Mouse (Mus musculus): ENCODE measurements around the gene Lrp5. TPM values are rescaled to one million over a fixed set of nuclear protein-coding genes. Genes with fewer than 3 reads are reported as not detected.
"Not testable (repeated sequence)": the region's sequence is repeated elsewhere in the genome, so short reads cannot be mapped to it uniquely, and the experiment has no call there.

Lrp5 gene
- polyA plus RNA-seq, 1 experiment from 2014 or later: 1.8 TPM

GRCm38 (mm10) chr19:3612534-3613273 is 73.7 kb downstream of the Lrp5 start:
- no peak overlapping the region for H3K4me2 ChIP-seq (replicated peaks)
- WGBS: 92% methylated on average over 4 of the region's 4 CpGs
- H3K9me3 ChIP-seq (ENCODE audit: control insufficient read depth, low read length): no peaks in the 10 kb centered on the region
- no peak overlapping the region for H3K4me3 ChIP-seq (replicated peaks; ENCODE audit: low read length)
- H3K27ac ChIP-seq: no peak overlapping the region
- H3K9ac ChIP-seq: no peak overlapping the region
- no peaks in the 10 kb centered on the region for H3K4me1 ChIP-seq (replicated peaks; ENCODE audit: control insufficient read depth, insufficient read depth, low read length)
- peaks cover 23% of the 10 kb centered on the region for H3K36me3 ChIP-seq (replicated peaks; ENCODE audit: control insufficient read depth, insufficient read depth)
- ATAC-seq (ENCODE audit: low FRiP score) (no peak), DNase-seq (ENCODE audit: low spot score) (no peak)
- H3K27me3 ChIP-seq (ENCODE audit: control insufficient read depth, insufficient read depth, low read length): no peaks in the 10 kb centered on the region

- 88% methylated on average over 8 of the region's 8 CpGs for WGBS
- Histone ChIP-seq H3K27ac (no peak overlapping the region), H3K36me3 (replicated peaks; ENCODE audit: control insufficient read depth, insufficient read depth) (peaks cover 23% of the 10 kb centered on the region), H3K4me2 (replicated peaks) (no peak overlapping the region), H3K4me3 (replicated peaks; ENCODE audit: low read length) (no peak overlapping the region), H3K27me3 (ENCODE audit: control insufficient read depth, insufficient read depth, low read length) (no peaks in the 10 kb centered on the region), H3K9me3 (ENCODE audit: control insufficient read depth, low read length) (no peaks in the 10 kb centered on the region), H3K4me1 (replicated peaks; ENCODE audit: control insufficient read depth, insufficient read depth, low read length) (no peaks in the 10 kb centered on the region), H3K9ac (no peak overlapping the region)
- DNase-seq (ENCODE audit: low spot score) (no peak), ATAC-seq (ENCODE audit: low FRiP score) (no peak)
Observed at GRCm38 (mm10) chr19:3611730-3612129, 74.6 kb downstream of the Lrp5 start.

- H3K4me3 ChIP-seq (replicated peaks; ENCODE audit: low read length): no peak overlapping the region
- no peak for DNase-seq (ENCODE audit: low spot score)
- 100% methylated on average over 2 of the region's 2 CpGs for WGBS
- no peak overlapping the region for H3K9ac ChIP-seq
- peaks cover 23% of the 10 kb centered on the region for H3K36me3 ChIP-seq (replicated peaks; ENCODE audit: control insufficient read depth, insufficient read depth)
- no peaks in the 10 kb centered on the region for H3K9me3 ChIP-seq (ENCODE audit: control insufficient read depth, low read length)
- no peaks in the 10 kb centered on the region for H3K27me3 ChIP-seq (ENCODE audit: control insufficient read depth, insufficient read depth, low read length)
- ATAC-seq (ENCODE audit: low FRiP score): no peak
- H3K4me2 ChIP-seq (replicated peaks): no peak overlapping the region
- H3K4me1 ChIP-seq (replicated peaks; ENCODE audit: control insufficient read depth, insufficient read depth, low read length): no peaks in the 10 kb centered on the region
- H3K27ac ChIP-seq: no peak overlapping the region
Observed at GRCm38 (mm10) chr19:3610886-3611285, 75.5 kb downstream of the Lrp5 start.

GRCm38 (mm10) chr19:3609826-3610225 is 76.5 kb downstream of the Lrp5 start:
- Histone ChIP-seq H3K4me1 (replicated peaks; ENCODE audit: control insufficient read depth, insufficient read depth, low read length) (no peaks in the 10 kb centered on the region), H3K27ac (no peak overlapping the region), H3K4me3 (replicated peaks; ENCODE audit: low read length) (no peak overlapping the region), H3K9ac (no peak overlapping the region), H3K4me2 (replicated peaks) (no peak overlapping the region), H3K36me3 (replicated peaks; ENCODE audit: control insufficient read depth, insufficient read depth) (peaks cover 17% of the 10 kb centered on the region), H3K9me3 (ENCODE audit: control insufficient read depth, low read length) (no peaks in the 10 kb centered on the region), H3K27me3 (ENCODE audit: control insufficient read depth, insufficient read depth, low read length) (no peaks in the 10 kb centered on the region)
- 89% methylated on average over 10 of the region's 10 CpGs for WGBS
- ATAC-seq (ENCODE audit: low FRiP score) (no peak), DNase-seq (ENCODE audit: low spot score) (no peak)

GRCm38 (mm10) chr19:3594316-3594715 is 92.0 kb downstream of the Lrp5 start:
- peaks cover 21% of the 10 kb centered on the region for H3K36me3 ChIP-seq (replicated peaks; ENCODE audit: control insufficient read depth, insufficient read depth)
- H3K4me1 ChIP-seq (replicated peaks; ENCODE audit: control insufficient read depth, insufficient read depth, low read length): no peaks in the 10 kb centered on the region
- H3K4me3 ChIP-seq (replicated peaks; ENCODE audit: low read length): no peak overlapping the region
- no peaks in the 10 kb centered on the region for H3K9me3 ChIP-seq (ENCODE audit: control insufficient read depth, low read length)
- no peaks in the 10 kb centered on the region for H3K27me3 ChIP-seq (ENCODE audit: control insufficient read depth, insufficient read depth, low read length)
- H3K27ac ChIP-seq: no peak overlapping the region
- ATAC-seq (ENCODE audit: low FRiP score) (no peak), DNase-seq (ENCODE audit: low spot score) (no peak)
- no peak overlapping the region for H3K9ac ChIP-seq
- WGBS: 91% methylated on average over 5 of the region's 5 CpGs
- no peak overlapping the region for H3K4me2 ChIP-seq (replicated peaks)

- 90% methylated on average over 7 of the region's 7 CpGs for WGBS
- Histone ChIP-seq H3K9ac (no peak overlapping the region), H3K27ac (no peak overlapping the region), H3K36me3 (replicated peaks; ENCODE audit: control insufficient read depth, insufficient read depth) (peaks cover 21% of the 10 kb centered on the region), H3K4me2 (replicated peaks) (no peak overlapping the region), H3K4me1 (replicated peaks; ENCODE audit: control insufficient read depth, insufficient read depth, low read length) (no peaks in the 10 kb centered on the region), H3K4me3 (replicated peaks; ENCODE audit: low read length) (no peak overlapping the region), H3K27me3 (ENCODE audit: control insufficient read depth, insufficient read depth, low read length) (no peaks in the 10 kb centered on the region), H3K9me3 (ENCODE audit: control insufficient read depth, low read length) (no peaks in the 10 kb centered on the region)
- DNase-seq (ENCODE audit: low spot score) (no peak), ATAC-seq (ENCODE audit: low FRiP score) (no peak)
Observed at GRCm38 (mm10) chr19:3593379-3594055, 92.8 kb downstream of the Lrp5 start.

GRCm38 (mm10) chr19:3589968-3590367 is 96.4 kb downstream of the Lrp5 start:
- no peaks in the 10 kb centered on the region for H3K9me3 ChIP-seq (ENCODE audit: control insufficient read depth, low read length)
- H3K9ac ChIP-seq: no peak overlapping the region
- WGBS: 96% methylated on average over 4 of the region's 4 CpGs
- no peaks in the 10 kb centered on the region for H3K27me3 ChIP-seq (ENCODE audit: control insufficient read depth, insufficient read depth, low read length)
- DNase-seq (ENCODE audit: low spot score) (no peak), ATAC-seq (ENCODE audit: low FRiP score) (no peak)
- H3K4me2 ChIP-seq (replicated peaks): no peak overlapping the region
- no peak overlapping the region for H3K4me3 ChIP-seq (replicated peaks; ENCODE audit: low read length)
- H3K27ac ChIP-seq: no peak overlapping the region
- H3K36me3 ChIP-seq (replicated peaks; ENCODE audit: control insufficient read depth, insufficient read depth): peaks cover 15% of the 10 kb centered on the region
- no peaks in the 10 kb centered on the region for H3K4me1 ChIP-seq (replicated peaks; ENCODE audit: control insufficient read depth, insufficient read depth, low read length)

GRCm38 (mm10) chr19:3589547-3589946 is 96.8 kb downstream of the Lrp5 start:
- ATAC-seq (ENCODE audit: low FRiP score) (no peak), DNase-seq (ENCODE audit: low spot score) (no peak)
- Histone ChIP-seq H3K9ac (no peak overlapping the region), H3K36me3 (replicated peaks; ENCODE audit: control insufficient read depth, insufficient read depth) (peaks cover 15% of the 10 kb centered on the region), H3K27me3 (ENCODE audit: control insufficient read depth, insufficient read depth, low read length) (no peaks in the 10 kb centered on the region), H3K4me1 (replicated peaks; ENCODE audit: control insufficient read depth, insufficient read depth, low read length) (no peaks in the 10 kb centered on the region), H3K4me2 (replicated peaks) (no peak overlapping the region), H3K4me3 (replicated peaks; ENCODE audit: low read length) (no peak overlapping the region), H3K27ac (no peak overlapping the region), H3K9me3 (ENCODE audit: control insufficient read depth, low read length) (no peaks in the 10 kb centered on the region)
- WGBS: 87% methylated on average over 5 of the region's 5 CpGs

- DNase-seq (ENCODE audit: low spot score); H3K9me3 ChIP-seq (ENCODE audit: control insufficient read depth, low read length); H3K27me3 ChIP-seq (ENCODE audit: control insufficient read depth, insufficient read depth, low read length); H3K4me1 ChIP-seq (replicated peaks; ENCODE audit: control insufficient read depth, insufficient read depth, low read length); H3K4me3 ChIP-seq (replicated peaks; ENCODE audit: low read length); ATAC-seq (ENCODE audit: low FRiP score); H3K9ac ChIP-seq; H3K27ac ChIP-seq; H3K4me2 ChIP-seq (replicated peaks): not testable (repeated sequence)
- WGBS: 93% methylated on average over 5 of the region's 5 CpGs
- peaks cover 19% of the 10 kb centered on the region for H3K36me3 ChIP-seq (replicated peaks; ENCODE audit: control insufficient read depth, insufficient read depth)
Observed at GRCm38 (mm10) chr19:3587729-3588128, 98.6 kb downstream of the Lrp5 start.
